Mouse (Mus musculus) ovary, postnatal 10 days (tissue): ENCODE measurements at regions not wholly inside any gene's neighbourhood (a gene's known extent, or its start where the extent isn't known, plus 50 kb on each side); places are given as distances from the start of the nearest gene placed in this dataset.

ENCODE experiments used
- DNase-seq: peaks from one replicate; pipeline ENCODE4 v3.0.0; 2022; ENCODE audit warnings: low spot score

- DNase-seq, result no peak
Measured at GRCm38 (mm10) chr3:120217710-120218109, 433.4 kb upstream of the Ptbp2 start.

- no peak for DNase-seq
Measured at GRCm38 (mm10) chr3:120214616-120215250, 430.5 kb upstream of the Ptbp2 start.

GRCm38 (mm10) chr3:120199403-120199802 lies 415.1 kb upstream of the Ptbp2 start:
- no peak for DNase-seq

GRCm38 (mm10) chr3:120194501-120194900 lies 410.2 kb upstream of the Ptbp2 start:
- DNase-seq, result no peak

- peak; percentile 21 for DNase-seq
Measured at GRCm38 (mm10) chr3:120192439-120193326, 408.4 kb upstream of the Ptbp2 start.

- DNase-seq, result no peak
Measured at GRCm38 (mm10) chr3:120189606-120190005, 405.3 kb upstream of the Ptbp2 start.

- DNase-seq, result no peak
Measured at GRCm38 (mm10) chr3:120180931-120181610, 396.8 kb upstream of the Ptbp2 start.

- no peak for DNase-seq
Measured at GRCm38 (mm10) chr3:120175632-120176031, 391.4 kb upstream of the Ptbp2 start.
